Mouse (Mus musculus) liver, embryonic 14.5 days (tissue): ENCODE measurements around the gene Rrp7a.

Experiments used
- CTCF ChIP-seq: IDR thresholded peaks from 2 replicates; pipeline ENCODE4 v1.5.1; 2016; ENCODE audit warnings: antibody characterized with exemption, low read depth, control low read depth
- EP300 ChIP-seq: IDR thresholded peaks from 2 replicates; pipeline ENCODE4 v1.6.1; 2016; ENCODE audit warnings: antibody characterized with exemption, low read depth

DNA sequence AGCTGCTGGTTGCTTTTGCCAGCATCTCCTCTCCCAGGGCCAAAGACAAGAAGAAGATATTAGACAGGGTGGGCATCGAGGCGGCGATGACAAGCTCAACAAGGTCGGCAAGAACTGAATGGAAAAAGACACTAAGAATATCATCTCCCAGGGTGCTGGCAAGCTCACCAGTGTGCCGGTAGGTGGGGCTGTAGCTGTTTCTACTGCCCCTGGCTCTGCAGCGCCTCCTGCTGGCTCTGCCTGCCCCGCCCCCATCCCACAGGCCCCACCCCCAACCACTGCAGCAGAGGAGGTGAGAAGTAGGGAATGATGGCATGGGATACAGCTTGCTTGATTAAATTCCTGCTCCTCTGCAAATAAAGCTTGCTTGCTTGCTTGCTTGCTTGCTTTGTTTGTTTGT, 36.7 kb downstream of the Rrp7a start:
- TF ChIP-seq CTCF (peak; percentile 94), EP300 (no peak)
